Mouse (Mus musculus): ENCODE results near the gene Hdgf. TPM values are rescaled to one million over a fixed set of nuclear protein-coding genes. Genes with fewer than 3 reads are reported as not detected.

The Hdgf gene
- 150 and 157 TPM in 2 replicates for polyA plus RNA-seq (2012; rRNA removed)

DNA sequence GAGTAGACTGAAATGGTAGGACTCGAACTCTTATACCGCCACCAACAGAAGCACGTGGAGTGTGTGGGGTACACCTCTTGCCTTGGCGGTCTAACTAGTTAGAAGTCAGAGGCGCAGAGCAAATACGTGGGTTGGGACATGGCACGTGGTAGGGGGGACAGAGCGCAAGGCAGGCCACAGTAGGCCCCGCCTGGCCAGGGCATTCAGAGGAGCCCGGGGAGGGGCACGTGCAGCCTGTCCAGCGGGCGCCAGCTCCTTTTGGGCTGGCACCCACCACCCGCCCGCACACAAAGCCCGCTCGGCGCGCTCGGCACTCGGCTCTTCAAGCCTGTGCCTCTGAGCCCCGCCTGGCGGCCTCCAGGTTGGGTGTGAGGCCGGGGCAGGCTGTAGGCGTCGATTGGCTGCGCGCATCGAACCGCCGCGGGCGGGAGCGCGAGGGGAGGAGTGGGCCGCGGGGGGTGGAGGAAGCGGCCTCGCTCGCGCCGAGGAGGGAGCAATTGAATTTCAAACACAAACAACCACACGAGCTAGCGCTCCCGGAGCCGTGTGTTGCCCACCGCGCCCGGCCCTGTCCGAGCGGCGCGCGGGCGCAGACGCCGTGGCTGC is at the start of gene Hdgf:
Gene Hdgf, plus strand, starts transcription at position 442 of the 606 bp plus-strand sequence.

DNA sequence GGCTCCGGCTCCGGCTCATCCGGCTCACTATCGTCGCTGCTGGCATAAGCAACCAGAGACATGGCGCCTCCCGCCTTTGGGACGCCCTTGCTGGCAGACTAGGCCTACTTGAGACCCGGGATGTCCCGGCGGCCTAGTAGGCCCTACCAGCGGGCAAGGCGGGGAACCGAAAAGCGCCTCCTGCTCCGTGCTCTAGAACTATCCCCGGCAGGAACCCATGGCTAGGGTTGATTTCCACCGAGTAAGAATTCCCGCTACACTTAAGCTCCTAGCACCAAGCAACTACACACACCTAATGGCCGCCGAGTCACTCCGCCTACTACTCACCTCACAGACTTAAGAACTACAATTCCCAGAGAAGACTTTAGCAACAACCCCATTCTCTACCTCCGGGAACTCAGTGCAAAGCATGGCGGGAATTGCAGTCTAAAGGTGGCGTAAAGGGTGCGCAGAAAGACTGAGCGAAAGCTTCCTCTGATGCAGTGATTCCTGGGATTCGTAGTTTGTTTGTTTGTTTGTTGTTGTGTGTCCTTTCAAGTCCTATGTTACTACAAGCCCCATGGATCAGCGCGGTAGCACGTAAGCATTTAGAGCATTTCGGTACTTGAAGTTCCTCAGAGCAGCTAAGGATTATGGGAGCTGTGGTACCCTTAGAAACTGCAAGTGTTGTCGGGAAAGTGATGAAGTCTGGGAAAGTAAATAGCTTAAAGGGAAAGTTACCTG is 20.7 kb upstream of the Hdgf start, which contains the start of gene Prcc:
Gene Prcc, minus strand, starts transcription at position 328 of the 723 bp plus-strand sequence.

DNA sequence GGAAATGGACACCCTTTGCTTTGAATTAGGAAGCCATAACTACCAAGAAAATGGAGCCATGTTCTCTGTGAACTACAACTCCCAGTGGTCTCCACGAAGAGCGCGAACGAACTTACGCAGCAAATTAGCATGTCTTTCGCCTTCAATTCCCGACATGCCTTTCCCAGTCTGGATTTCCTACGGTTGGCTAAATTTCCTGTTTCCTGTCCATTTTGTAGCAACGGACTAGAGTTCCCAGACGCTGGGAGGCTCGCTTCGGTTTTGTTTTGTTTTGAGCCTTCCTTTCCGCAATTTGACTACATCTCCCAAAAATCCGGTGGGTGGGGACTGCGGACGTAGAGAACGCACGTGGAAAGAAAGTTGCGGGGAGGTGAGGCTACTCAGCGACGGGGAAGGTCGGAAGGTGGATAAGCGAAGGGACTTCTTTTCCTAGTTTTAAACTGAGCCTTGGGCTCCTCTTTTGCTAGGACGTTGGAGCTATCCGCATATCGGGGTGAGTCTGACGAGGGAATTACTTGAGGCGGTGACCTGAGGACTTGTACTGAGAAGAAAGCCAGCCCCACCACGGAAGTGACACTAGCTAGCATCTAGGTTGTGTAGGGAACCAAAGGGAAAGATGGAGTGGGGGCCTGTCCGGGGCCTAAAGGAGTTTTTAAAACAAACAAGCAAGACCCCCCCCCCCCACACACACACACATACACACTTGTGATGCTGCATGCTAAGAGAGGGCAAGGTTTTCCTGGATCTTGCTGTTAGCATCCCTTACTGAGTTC is 13.4 kb downstream of the Hdgf start, which contains the start of gene Mrpl24:
Gene Mrpl24, plus strand, starts transcription at position 171 of the 773 bp plus-strand sequence.

DNA sequence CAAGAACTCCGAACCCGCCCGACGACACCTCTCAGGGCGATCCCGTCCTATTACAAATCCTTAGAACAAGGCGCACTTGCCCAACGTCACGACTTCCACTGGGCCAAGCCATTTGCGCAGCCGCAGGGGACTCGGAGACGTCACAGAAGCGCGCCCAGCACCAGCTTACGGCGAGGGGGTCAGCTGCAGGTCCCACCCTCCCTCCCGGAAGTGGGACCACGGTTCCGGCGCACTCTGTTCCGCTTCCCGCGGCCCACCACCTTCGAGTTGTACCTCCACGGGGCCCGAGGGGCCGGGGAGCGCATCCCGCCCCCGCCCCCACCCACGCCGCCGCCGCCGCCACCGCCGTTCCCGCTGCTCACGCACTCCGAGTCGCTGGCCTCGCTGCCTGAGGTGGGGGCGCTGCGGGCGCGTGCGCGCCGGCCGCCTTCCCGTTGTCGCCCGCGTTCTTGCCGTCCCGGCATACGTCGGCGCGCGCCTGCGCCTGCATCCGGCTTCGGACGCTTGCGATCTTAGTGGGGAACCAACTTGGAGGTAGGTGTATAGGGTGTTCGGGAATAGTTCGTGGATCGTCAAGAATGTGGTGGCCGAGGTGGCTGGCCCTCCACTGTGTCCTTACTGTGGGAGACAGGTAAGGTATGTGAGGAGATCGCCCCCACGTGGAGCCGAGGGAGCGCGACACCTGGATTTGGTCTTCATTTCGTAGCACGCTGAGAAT is 24.1 kb downstream of the Hdgf start, which contains the start of the genes Isg20l2 and Rrnad1:
Gene Isg20l2, plus strand, starts transcription at position 237 of the 718 bp plus-strand sequence.
Gene Rrnad1, minus strand, starts transcription at position 640 of the 718 bp plus-strand sequence.

DNA sequence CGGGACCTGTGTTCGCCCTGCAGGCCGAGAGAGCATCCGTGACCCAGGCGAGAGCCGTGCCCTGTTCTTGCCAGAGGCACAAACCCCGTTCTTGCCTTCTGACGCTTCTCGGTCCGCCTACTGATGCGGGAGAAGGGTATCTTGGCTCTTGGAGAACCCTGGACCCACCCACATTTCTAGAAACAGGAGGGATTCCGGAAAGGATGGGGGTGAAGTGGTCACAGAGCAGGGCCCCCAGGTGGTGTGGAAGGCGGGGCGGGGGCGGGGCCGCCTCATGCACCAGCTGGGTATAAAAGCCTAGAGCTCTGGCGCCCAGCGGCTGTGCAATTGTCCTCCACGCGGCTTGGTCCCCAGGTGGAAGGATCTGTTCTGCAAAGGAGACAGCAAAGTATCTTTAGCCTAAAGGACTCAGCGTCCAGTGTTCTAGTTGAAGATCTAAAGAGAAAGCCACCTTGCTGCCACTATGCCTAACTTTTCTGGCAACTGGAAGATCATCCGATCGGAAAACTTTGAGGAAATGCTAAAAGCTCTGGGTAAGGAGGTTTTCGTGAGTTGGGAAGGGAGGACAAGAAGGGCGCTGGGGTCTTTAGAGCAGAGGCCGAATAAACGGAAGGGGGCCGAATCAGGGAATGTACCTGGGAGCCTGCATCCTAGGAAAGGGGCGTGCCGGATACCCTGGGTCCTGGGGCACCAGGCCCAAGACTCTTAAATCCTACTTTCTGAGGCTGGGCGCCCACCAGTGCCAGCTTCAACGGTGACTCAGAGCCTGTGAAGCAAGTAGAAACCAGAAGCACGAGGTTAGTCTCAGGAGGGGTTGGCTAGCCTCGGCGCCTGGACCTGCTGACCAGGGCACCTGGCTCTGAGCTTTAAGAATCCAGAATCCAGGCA is 42.5 kb downstream of the Hdgf start, which contains the start of gene Crabp2:
Gene Crabp2, plus strand, starts transcription at position 289 of the 888 bp plus-strand sequence.

Other genes starting within 250 kb of the Hdgf start
- gene Lrrc71, start 157.7 kb upstream of the Hdgf start, polyA plus RNA-seq (2012; rRNA removed), result 0.97 and 1.6 TPM in 2 replicates
- 1.8 and 4.8 TPM in 2 replicates for gene Ntrk1, start 111.2 kb upstream of the Hdgf start, polyA plus RNA-seq (2012; rRNA removed)
- 1.3 and 1.5 TPM in 2 replicates for gene Insrr, start 109.4 kb upstream of the Hdgf start, polyA plus RNA-seq (2012; rRNA removed)
- 8.9 and 9.2 TPM in 2 replicates for gene Pear1, start 82.0 kb upstream of the Hdgf start, polyA plus RNA-seq (2012; rRNA removed)
- gene Sh2d2a, start 59.6 kb upstream of the Hdgf start, polyA plus RNA-seq (2012; rRNA removed), result 0.01 TPM in 1 of 2 replicates, not detected in the other
- 45.4 and 48.6 TPM in 2 replicates for gene Prcc, start 20.7 kb upstream of the Hdgf start, polyA plus RNA-seq (2012; rRNA removed)
- gene Mrpl24, start 13.2 kb downstream of the Hdgf start, polyA plus RNA-seq (2012; rRNA removed), result 75.9 and 78.5 TPM in 2 replicates
- gene Isg20l2, start 24.0 kb downstream of the Hdgf start, polyA plus RNA-seq (2012; rRNA removed), result 21.5 and 21.7 TPM in 2 replicates
- 48.3 and 48.6 TPM in 2 replicates for gene Rrnad1, start 24.4 kb downstream of the Hdgf start, polyA plus RNA-seq (2012; rRNA removed)
- gene Crabp2, start 42.3 kb downstream of the Hdgf start, polyA plus RNA-seq (2012; rRNA removed), result 13.0 and 16.9 TPM in 2 replicates
- gene Nes, start 64.8 kb downstream of the Hdgf start, polyA plus RNA-seq (2012; rRNA removed), result 14.2 and 14.3 TPM in 2 replicates
- gene Bcan, start 93.9 kb downstream of the Hdgf start, polyA plus RNA-seq (2012; rRNA removed), result 121 and 130 TPM in 2 replicates
- gene Hapln2, start 121.3 kb downstream of the Hdgf start, polyA plus RNA-seq (2012; rRNA removed), result 0.70 and 0.87 TPM in 2 replicates
- gene Gpatch4, start 136.8 kb downstream of the Hdgf start, polyA plus RNA-seq (2012; rRNA removed), result 13.5 and 16.7 TPM in 2 replicates
- gene Naxe, start 152.2 kb downstream of the Hdgf start, polyA plus RNA-seq (2012; rRNA removed), result 82.0 and 87.5 TPM in 2 replicates
- gene Ttc24, start 172.0 kb downstream of the Hdgf start, polyA plus RNA-seq (2012; rRNA removed), result not detected in 2 replicates
- 4.9 and 5.1 TPM in 2 replicates for gene Iqgap3, start 175.7 kb downstream of the Hdgf start, polyA plus RNA-seq (2012; rRNA removed)
- gene Mef2d, start 236.1 kb downstream of the Hdgf start, polyA plus RNA-seq (2012; rRNA removed), result 45.6 and 57.2 TPM in 2 replicates

Data from central nervous system, embryonic 18 days (tissue).